Mouse (Mus musculus): ENCODE data around the gene Ube2k.
A peak's percentile ranks its signal among the peaks of the same experiment; 100 is the strongest.

Ube2k gene

DNA sequence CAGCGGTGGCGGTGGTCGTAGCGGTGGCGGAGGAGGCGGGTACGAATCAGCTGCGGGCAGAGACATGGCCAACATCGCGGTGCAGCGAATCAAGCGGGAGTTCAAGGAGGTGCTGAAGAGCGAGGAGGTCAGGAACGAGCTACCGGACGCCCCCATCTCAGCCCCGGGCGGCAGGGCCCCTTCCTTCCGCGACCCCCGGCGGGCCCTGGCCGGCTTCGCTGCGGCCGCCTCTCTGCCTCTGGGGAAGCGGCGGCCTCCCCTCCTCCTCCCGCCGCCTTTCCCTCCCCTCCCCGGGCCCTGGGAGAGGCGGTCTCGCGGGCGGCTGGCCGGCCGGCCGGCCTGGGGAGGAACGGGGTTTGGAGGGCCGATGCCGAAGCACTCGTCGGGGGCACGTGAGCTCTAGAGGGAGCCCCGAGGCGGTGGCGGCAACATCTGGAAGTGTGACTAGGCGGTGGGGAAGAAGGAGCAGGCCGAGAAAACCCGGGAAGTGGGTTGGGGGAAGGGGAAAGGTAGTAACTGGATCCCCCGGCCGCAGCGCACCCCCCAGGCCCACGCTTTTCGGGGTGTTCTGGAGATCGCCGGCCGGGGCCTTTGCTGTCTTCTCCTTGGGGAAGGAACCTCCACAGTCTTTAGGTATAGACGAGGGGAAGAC is 513 bp downstream of the Ube2k start:
- peak in 1 of 2 experiments; percentile 28 for DNase-seq (ENCODE audit: low spot score in 2 of 2)

DNA sequence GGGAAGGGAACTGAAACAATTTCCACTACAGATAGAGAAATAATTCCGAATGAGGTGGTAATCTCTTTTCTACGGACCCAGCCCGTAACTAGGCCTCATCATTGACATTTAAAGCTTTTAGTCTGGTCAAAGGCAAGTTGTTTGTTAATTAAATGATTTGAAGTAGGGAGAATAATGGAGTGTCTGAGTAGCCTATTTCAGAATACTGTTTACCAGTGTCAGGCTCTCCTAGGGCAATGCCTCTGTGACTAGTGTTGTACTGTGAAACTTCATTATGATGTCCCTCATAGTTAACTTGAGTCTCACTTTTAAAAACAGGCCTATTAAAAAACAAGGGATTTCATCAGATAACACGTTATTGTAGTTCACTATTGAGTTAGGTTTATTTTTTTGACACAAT is 1.1 kb downstream of the Ube2k start:
- DNase-seq (ENCODE audit: low spot score in 2 of 2), result no peak

DNA sequence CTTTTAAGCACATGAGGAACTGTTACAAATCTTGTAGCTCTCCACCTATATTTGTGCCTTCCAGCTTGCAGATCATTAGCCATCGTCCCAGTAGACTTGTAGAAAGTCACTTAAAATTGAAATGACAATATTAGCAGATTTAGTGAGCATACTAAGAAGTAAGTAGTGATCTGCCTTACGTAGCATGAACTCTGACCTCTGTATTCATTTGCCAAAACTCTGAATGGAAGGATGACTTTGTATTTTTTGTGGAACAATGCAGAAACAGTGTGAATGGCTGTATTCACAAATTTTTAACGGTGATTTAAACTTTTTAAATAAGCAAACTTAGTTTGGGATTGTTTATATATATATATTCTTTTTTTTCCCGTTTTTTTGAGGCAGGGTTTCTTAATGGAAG is 1.8 kb downstream of the Ube2k start:
- DNase-seq (ENCODE audit: low spot score in 2 of 2), result no peak

DNA sequence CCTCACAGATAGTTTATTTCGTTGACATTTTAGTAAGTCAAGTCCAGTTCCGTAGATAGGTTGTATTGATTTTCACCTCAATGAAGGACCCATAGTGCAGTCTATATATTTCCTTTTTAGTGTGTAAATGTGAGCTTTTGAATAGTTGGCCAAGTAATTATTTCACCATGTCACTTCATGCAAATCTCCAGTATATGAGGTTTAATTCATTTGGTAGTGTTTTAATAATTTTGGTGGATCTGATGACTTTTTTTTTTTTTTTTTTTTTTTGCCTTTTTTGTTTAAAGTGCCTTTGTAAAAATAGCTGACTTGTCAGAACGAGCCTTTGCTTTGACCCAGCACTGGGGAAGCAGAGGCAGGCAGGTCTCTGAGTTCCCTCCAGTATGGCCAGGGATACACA is 2.8 kb downstream of the Ube2k start:
- DNase-seq (ENCODE audit: low spot score in 2 of 2), result no peak

DNA sequence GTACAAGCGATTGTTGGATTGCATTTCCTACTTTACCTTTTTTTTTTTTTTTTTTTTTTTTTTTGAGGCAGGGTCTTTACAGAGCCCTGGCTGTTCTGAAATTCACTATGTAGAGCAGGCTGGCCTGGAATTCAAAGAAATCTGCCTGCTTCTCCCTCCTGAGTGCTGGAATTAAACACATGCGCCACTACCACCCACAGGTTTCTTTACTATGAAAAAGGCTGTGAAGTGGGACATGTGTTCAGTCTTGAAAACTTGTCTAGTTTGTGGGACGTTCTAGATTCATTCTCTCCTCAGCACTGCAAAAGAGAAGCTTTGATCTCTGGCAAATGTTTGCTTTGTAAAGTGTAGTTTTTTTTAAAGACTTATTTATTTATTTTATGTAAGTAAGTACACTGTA is 4.9 kb downstream of the Ube2k start:
- DNase-seq (ENCODE audit: low spot score in 2 of 2), result no peak

DNA sequence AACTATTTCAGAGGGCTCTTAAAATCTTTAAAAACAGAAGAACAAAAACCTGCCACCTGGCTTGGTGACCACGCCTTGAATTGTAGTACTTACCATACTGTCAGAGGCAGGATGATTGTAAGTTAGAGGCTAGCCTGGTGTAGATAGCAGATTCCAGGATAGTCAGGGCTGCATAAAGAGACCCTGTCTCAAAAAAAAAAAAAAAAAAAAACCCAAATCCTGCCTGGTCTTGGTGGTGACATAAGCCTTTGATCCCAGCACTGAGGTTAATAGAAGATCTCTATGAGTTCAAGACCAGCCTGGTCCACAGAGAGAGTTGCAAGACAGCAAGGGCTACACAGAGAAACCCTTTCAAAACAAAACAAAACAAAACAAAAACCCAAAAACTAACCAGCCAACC is 6.5 kb downstream of the Ube2k start:
- DNase-seq (ENCODE audit: low spot score in 2 of 2), result no peak

DNA sequence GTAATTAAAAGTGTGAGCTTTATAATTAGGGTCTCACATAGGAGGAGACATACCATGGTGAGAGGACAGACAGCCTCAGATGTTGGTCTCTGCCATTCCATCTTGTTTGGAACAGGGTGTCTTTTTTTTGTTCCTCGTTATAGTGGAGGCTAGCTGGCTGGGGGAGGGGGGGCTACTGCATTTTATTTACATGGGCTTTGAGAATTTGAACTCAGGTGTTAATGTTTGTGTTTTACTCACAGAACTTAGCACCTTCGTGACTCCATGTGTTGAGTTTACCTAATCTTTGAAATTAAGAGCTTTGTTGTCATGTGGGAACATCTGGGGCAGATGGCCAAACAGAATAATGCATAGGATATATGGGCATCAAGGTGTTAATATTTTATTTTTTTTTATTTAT is 7.6 kb downstream of the Ube2k start:
- no peak for DNase-seq (ENCODE audit: low spot score in 2 of 2)

DNA sequence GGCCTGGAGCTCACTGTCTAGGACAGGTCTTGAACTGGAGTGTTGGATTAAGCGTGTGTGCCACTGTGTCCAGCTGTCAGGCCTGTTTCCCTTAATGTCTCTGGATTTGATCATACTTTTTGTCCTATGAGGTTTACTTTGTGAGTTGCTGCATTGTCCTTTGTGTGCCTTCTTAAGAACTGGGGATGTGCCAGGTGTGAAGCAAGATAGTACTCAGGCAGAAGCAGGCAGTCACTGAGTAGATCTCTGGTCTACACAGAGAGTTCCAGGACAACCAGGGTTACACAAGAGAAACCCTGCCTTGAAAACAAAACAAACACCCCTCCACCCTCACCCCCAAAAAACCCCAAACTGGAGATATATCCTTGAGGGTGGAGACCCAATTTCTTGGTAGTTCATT is 12.6 kb downstream of the Ube2k start:
- no peak for DNase-seq (ENCODE audit: low spot score in 2 of 2)

DNA sequence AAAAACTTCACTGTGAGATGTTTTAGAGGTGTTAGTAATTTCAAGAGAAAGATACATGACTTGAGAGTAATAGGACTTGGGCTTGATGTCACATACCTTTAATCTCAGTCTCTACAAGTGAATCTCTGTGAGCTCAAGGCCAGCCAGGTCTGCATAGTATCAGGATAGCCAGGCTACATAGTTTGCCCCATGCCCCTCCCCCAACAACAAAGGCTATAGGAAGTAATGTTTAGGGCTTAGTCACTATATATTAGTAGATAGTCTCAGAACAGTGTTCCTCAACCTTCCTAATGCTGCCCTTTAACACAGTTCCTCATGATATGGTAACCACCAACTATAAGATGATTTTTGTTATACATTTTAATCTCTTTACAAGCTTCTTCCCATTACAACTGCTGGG is 20.1 kb downstream of the Ube2k start:
- no peak for DNase-seq (ENCODE audit: low spot score in 2 of 2)

DNA sequence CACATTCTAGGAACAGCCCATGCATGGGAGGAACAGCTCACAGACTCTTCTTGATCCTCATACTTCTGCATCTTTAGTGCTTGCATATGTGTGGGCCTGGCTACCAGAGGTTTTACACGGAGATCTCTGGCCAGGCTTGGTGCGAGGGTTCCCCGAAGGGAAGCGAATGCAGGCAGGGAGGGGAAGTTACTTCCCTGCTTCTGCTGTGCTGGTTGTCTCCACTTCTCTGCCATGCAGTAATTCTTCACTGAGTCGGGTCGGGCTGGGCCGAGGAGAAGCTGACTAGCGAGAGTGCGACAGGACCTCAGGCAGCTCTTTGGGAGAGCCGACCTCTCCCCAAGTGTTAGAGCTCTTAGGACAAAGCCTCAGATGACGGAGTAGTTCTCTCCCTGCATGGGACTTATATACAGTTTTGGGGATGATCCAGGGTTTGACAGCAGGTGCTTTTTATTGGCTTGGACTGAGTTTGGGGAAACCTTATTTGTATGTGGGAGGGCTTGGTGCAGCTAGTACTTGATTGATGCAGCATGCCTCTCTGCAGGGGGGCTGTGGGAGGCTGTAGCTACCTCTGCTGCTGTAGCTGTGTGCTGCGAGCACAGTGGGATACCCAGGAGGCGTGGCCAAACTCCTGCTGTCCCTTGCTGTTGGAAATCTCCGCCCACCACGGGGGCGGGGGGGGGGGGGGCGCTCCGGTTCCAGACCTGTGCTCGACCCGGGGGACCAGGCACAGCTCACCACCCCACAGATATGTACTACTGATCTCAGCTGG is 24.3 kb downstream of the Ube2k start:
- DNase-seq (ENCODE audit: low spot score in 2 of 2), result no peak

DNA sequence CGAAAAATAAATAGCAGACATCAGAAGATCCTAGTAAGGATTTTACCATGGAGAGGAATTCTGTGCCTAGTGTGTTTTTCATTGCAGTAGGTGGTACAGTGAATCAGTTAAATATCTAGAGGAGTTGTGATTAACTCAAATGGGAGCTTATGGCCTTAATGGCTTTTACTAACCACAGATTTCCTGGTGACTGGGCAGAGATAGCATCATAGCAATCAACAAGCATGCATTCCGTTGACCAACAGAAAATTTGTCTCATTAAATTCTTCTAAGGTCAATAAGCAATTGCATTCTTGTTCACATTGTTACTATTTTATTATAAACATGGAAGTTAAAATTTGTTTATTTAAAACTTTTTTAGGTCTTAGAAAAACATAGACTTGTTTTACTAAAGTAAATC is 28.5 kb downstream of the Ube2k start:
- no peak for DNase-seq (ENCODE audit: low spot score in 2 of 2)

DNA sequence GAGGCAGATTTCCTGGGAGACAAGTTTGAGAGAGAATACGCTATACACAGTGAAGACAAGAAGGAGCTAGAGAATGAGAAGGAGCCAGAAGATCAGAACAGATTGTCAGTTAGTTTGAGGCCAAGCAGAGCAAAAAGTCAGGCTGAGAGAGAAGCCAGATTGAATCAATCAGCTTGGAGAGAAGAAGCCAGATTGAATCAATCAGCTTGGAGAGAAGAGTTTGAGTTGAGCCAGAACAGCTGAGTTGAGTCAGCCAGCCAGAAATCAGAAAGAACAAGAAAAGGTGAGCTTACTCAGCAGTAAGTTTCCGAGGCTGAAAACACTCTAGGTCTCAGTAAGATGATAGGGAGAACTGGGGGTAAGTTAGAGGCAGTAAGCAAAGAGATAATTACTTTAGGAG is 37.8 kb downstream of the Ube2k start:
- no peak for DNase-seq (ENCODE audit: low spot score in 2 of 2)

DNA sequence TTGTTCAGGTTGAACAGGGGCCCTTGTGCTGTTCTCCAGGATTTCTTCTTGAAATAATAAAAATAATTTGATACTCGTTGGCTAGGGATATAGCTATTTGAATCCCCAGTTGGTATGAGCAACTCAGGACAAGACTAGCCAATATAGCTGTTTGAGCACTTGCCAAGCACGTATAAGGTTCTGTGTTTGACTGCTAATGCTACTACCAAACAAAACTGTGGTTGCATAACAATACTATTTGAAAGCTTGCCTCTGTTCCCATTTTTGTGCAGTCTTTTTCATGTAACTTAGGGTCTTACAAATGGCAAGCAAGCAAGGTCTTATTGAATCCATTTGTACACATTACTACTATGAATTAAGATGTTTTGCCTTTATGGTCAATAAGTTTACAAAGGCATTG is 38.9 kb downstream of the Ube2k start:
- no peak for DNase-seq (ENCODE audit: low spot score in 2 of 2)

DNA sequence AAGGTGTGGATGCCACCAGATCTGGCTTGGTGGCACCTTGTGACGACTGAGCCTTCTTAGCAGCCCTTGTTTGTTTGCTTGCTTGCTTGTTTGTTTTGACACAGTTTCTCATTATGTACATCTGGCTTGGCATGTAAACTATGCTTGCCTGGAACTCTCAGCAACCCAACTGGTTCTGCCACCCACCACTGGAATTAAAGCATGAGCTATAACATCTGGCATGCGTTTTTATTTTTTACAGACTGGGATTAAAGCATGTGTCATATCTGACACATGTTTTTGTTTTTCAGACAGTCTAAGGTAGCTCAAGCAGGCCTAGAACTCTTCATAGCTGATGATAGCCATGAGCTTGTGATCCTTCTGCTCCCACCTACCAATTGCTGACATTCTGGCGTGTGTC is 41.5 kb downstream of the Ube2k start:
- DNase-seq (ENCODE audit: low spot score in 2 of 2), result no peak

DNA sequence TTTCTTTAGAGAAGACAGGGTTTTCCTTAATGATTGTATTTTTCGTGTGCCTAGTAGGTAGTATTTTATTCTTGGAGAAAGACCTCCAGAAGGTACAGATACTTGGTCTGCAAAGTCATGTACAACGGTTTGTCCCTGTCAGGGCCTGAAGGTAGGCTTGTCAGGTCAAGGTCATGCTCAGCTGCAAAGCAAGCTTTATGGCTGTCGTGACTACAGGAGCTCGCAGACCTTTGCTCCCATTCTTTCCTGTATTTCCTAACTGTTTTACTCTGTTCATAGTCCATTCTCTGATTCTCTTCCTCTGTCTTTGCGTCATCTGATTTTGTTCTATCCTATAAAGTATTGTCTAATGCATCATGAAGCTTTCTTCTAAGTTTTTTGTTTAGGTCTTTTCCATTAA is 49.3 kb downstream of the Ube2k start:
- no peak for DNase-seq (ENCODE audit: low spot score in 2 of 2)

DNA sequence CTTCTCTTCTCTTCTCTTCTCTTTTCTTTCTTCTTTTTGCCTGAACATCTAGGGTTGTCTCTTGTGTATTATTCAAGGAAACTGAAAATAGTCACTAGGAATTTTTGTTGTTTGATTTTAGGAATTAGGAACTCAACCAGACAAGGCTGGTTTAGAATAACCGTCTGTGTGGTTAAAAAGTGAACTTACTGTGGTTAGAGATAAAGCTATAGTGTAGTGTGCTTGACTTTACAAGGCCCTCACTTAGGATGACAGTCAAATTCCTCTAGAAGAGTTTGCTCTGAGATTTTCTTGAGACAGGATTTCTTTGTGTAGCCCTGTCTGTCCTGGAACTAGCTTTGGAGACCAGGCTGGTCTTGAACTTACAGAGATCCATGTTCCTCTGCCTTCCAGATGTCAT is 53.2 kb downstream of the Ube2k start:
- no peak for DNase-seq (ENCODE audit: low spot score in 2 of 2)

DNA sequence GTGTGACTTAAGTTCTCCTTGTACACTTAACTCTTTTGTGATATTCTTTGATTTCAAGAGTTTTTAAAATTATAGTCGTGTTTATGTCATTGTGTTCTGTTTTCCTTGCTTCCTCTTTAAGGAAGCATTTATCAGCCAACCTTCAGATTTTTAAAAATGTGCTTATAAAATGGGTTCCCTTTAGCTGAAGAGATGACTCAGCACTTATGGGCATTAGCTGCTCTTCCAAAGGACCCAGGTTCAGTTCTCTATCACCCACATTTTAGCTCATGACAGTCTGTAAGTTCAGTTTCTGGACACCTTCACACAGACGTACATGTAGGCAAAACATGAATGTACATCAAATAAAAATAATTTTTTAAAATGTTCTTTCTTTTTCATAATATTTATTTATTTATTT is 55.4 kb downstream of the Ube2k start:
- DNase-seq (ENCODE audit: low spot score in 2 of 2), result no peak

DNA sequence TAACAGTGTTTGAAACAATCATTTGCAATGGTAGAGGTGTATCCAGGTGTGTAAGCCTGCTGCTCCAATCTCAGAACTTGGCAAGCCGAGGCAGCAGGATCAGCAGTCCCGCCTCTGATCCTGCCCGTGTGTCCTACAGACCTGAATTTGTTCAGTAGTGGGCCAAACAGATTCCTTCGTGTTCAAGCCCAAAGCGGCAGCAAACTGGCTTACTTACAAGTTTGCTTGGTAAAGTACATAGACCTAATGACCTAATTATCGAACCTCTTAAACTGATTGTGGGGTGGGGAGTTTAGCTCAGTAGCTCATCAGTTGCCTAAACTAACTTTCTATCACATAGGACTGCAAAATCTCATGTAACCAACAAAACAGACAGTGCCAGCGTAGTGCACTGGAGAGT is 62.6 kb downstream of the Ube2k start:
- DNase-seq (ENCODE audit: low spot score in 2 of 2), result no peak

DNA sequence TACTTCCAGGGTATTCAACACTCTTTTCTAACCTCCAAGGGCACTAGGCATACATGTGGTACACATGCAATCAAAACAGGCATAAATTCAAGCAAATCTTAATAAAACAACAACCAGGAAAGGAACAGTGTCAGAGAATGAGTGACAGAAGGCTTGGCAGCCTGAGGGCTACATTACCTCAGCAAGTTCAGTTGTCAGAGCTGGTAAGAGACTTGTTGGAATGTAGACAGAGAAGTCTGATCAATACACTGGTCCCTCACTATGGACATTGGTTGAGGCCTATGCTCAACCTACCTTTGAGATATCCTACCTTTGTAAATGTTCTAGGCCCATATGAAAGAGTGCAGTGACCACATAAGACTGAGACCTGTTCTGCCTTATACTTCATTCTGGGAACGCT is 69.8 kb downstream of the Ube2k start:
- DNase-seq (ENCODE audit: low spot score in 2 of 2), result no peak

DNA sequence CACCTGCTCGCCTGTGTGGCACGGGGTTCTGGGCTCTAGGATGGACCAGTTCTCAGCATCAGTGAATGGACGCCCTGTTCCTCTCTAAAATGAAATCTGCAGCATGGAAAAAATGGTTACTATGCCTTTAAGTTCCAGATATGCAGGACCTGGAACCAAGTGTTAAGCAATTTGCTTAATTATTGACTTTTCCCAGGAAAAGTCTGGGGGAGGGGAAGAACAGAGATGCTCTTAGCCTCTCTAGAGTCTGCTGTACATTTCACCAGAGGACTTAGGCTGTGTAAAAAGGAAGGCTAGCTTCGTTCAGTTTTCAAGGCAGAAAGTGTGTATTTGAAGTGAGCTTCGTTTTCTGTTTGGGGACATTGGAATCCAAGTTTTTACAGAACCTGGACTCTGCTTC is 72.7 kb downstream of the Ube2k start:
- DNase-seq (ENCODE audit: low spot score in 2 of 2), result no peak

DNA sequence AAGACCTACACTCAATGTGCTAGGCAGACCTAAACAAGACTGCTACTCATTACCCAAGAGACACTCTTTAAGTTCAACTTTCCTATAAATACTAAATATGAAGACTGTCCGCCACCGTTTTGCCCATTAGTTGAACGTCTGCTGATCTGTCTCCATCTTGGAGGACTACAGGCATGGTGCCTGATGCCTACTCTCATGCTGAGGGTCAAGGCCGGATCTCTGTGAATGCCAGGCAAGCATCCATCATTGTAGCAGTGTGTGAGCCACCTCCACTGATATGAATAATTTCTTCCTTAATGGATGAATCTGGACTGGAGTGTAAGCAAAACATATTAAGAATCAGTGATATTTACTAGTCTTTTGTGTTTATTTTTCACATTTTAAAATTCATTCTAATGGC is 73.5 kb downstream of the Ube2k start:
- no peak for DNase-seq (ENCODE audit: low spot score in 2 of 2)

DNA sequence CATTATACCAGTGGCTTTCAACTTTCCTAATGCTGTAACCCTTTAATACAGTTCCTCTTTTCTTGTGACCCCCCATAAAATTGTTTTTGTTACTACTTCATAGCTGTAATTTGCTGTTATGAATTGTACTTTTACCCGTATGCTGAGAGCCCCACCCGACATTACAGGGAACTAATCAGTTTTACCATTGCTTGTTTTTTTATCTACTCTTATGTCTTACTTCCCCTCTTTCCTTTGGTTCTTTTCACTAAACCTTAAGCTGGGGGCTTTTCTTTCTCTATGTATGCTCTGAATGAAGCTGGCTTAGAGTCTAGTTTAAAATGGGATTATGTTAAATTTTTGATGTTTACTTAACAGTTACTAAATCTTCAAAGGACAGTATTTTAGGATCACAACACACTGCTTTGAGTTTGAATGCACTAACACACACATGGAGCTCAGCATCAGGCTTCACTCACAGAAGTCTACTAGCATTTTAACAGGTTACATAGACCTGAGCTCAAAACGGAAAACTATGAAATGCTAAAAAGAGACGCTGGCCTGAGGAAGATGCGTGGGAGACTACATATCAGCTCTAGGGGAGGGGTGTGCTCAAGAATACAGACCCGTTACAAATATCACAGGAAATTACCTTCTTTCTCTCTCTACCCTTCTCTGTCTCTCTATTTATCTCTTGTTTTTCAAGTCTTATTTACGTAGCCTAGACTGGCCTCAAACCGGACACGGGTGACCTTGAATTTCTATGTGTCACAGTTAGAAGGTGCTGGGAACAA is 76.3 kb downstream of the Ube2k start:
- DNase-seq (ENCODE audit: low spot score in 2 of 2), result no peak

DNA sequence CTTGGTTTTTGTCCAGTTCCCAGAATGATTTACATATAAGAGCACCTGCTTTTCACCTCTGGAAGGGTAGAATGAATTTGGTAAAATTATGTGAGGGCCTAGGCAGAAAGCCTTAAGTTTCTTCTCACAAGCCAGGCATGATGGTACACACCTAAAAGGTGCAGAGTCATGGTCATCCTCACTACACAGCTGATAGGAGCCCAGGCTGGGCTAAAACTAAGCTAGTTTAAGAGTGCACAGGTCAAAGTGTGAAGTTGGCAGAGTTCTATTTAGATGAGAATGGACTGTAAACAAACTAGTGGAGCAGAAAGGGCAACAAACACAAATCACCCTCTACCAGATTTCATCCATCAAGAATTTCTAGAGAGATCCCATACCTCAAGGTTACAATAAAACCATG is 87.3 kb downstream of the Ube2k start:
- DNase-seq (ENCODE audit: low spot score in 2 of 2), result no peak
